Mouse (Mus musculus) forebrain, embryonic 16.5 days (tissue): ENCODE measurements around the gene Lipn. TPM values are rescaled to one million over a fixed set of nuclear protein-coding genes. Genes with fewer than 3 reads are reported as not detected.

ENCODE experiments used
- ATAC-seq: fragments of 200-750 bp; cut with Nextera tagmentation; 2 replicates; pipeline ENCODE4 v1.8.0; 2017; ENCODE audit warnings: mild to moderate bottlenecking, moderate library complexity
- H3K27ac ChIP-seq: fragments of 300-500 bp; sonication (generic); 2 replicates; pipeline ENCODE4 v1.5.1; 2014; ENCODE audit warnings: low read length, control low read depth
- H3K27me3 ChIP-seq: fragments of 300-500 bp; sonication (generic); replicated peaks from 2 replicates; pipeline ENCODE4 v1.6.1; 2014; ENCODE audit warnings: low read length; ENCODE audit not compliant: control insufficient read depth, insufficient read depth
- H3K36me3 ChIP-seq: fragments of 300-500 bp; sonication (generic); 2 replicates; pipeline ENCODE4 v1.6.1; 2014; ENCODE audit not compliant: control insufficient read depth, insufficient read depth
- H3K4me1 ChIP-seq: fragments of 300-500 bp; sonication (generic); replicated peaks from 2 replicates; pipeline ENCODE4 v1.6.1; 2014; ENCODE audit warnings: low read length; ENCODE audit not compliant: control insufficient read depth, insufficient read depth
- H3K4me2 ChIP-seq: fragments of 300-500 bp; sonication (generic); 2 replicates; pipeline ENCODE4 v1.6.1; 2014; ENCODE audit warnings: mild to moderate bottlenecking, low read length, control low read depth
- H3K4me3 ChIP-seq: fragments of 300-500 bp; sonication (generic); replicated peaks from 2 replicates; pipeline ENCODE4 v1.5.1; 2014; ENCODE audit warnings: mild to moderate bottlenecking, low read length, control low read depth
- H3K9ac ChIP-seq: fragments of 300-500 bp; sonication (generic); replicated peaks from 2 replicates; pipeline ENCODE4 v1.6.1; 2014; ENCODE audit warnings: low read depth, low read length, control low read depth
- H3K9me3 ChIP-seq: fragments of 300-500 bp; sonication (generic); 2 replicates; pipeline ENCODE4 v1.6.1; 2016; ENCODE audit warnings: low read length; ENCODE audit not compliant: control insufficient read depth
- WGBS: fragments of 180-500 bp; shearing (Covaris S2); extraction: QIAGEN DNeasy Blood & Tissue Kit; methylation state at CpG from one replicate; pipeline ENCODE4 v1.1.7; 2014; 5-methylcytosine and 5-hydroxymethylcytosine counted together
- polyA plus RNA-seq: library from polyadenylated mRNA; unstranded; fragments of >200 nt; fragmentation: Nextera tagmentation; extraction: Ambion mirVana; gene quantifications from 2 replicates; pipeline ENCODE4 v1.2.1, GENCODE M21; 2015

The Lipn gene
- not detected in 2 replicates for polyA plus RNA-seq

- Histone ChIP-seq H3K27ac (no peak within 1 kb of the TSS), H3K9me3 (no peaks in the 10 kb centered on the region), H3K9ac (no peak within 1 kb of the TSS), H3K4me3 (no peak within 1 kb of the TSS), H3K27me3 (no peaks in the 10 kb centered on the region), H3K4me2 (no peak within 1 kb of the TSS), H3K4me1 (no peaks in the 10 kb centered on the region), H3K36me3 (no peaks in the 10 kb centered on the region)
- no peak for ATAC-seq
- 92% methylated on average over 9 of the region's 9 CpGs for WGBS
Measured at GRCm38 (mm10) chr19:34066779-34067472, at the start of gene Lipn. Gene Lipn (plus strand): TSS chr19:34067358.

GRCm38 (mm10) chr19:34021440-34022172 is 45.6 kb upstream of the Lipn start:
- ATAC-seq = no peak
- H3K27me3 ChIP-seq = no peaks in the 10 kb centered on the region
- H3K4me3 ChIP-seq = no peak overlapping the region
- H3K9ac ChIP-seq = no peak overlapping the region
- 88% methylated on average over 11 of the region's 11 CpGs for WGBS
- no peaks in the 10 kb centered on the region for H3K4me1 ChIP-seq
- no peak overlapping the region for H3K27ac ChIP-seq
- H3K9me3 ChIP-seq = no peaks in the 10 kb centered on the region
- no peaks in the 10 kb centered on the region for H3K36me3 ChIP-seq
- H3K4me2 ChIP-seq = no peak overlapping the region

- Histone ChIP-seq H3K27me3 (no peaks in the 10 kb centered on the region), H3K4me1 (no peaks in the 10 kb centered on the region), H3K9me3 (no peaks in the 10 kb centered on the region), H3K9ac (no peak overlapping the region), H3K27ac (no peak overlapping the region), H3K36me3 (no peaks in the 10 kb centered on the region), H3K4me2 (no peak overlapping the region), H3K4me3 (no peak overlapping the region)
- ATAC-seq = no peak
- WGBS = 41% methylated on average over 3 of the region's 3 CpGs
Measured at GRCm38 (mm10) chr19:34022759-34023158, 44.4 kb upstream of the Lipn start.

GRCm38 (mm10) chr19:34039731-34040130 is 27.4 kb upstream of the Lipn start:
- Histone ChIP-seq H3K9ac (no peak overlapping the region), H3K27me3 (no peaks in the 10 kb centered on the region), H3K9me3 (no peaks in the 10 kb centered on the region), H3K27ac (no peak overlapping the region), H3K4me3 (no peak overlapping the region), H3K4me1 (no peaks in the 10 kb centered on the region), H3K36me3 (no peaks in the 10 kb centered on the region), H3K4me2 (no peak overlapping the region)
- 90% methylated on average over 1 of the region's 1 CpGs for WGBS
- ATAC-seq = no peak

GRCm38 (mm10) chr19:34043008-34043407 is 24.1 kb upstream of the Lipn start:
- no peak for ATAC-seq
- 55% methylated on average over 6 of the region's 6 CpGs for WGBS

GRCm38 (mm10) chr19:34049371-34050039 is 17.7 kb upstream of the Lipn start:
- no peak overlapping the region for H3K4me3 ChIP-seq
- H3K27ac ChIP-seq = no peak overlapping the region
- no peak overlapping the region for H3K9ac ChIP-seq
- no peaks in the 10 kb centered on the region for H3K4me1 ChIP-seq
- H3K27me3 ChIP-seq = no peaks in the 10 kb centered on the region
- WGBS = 88% methylated on average over 3 of the region's 3 CpGs
- H3K36me3 ChIP-seq = no peaks in the 10 kb centered on the region
- no peaks in the 10 kb centered on the region for H3K9me3 ChIP-seq
- no peak for ATAC-seq
- H3K4me2 ChIP-seq = no peak overlapping the region

More at GRCm38 (mm10) chr19:34043008-34043407, 24.1 kb upstream of the Lipn start:
- Histone ChIP-seq H3K9me3 (no peaks in the 10 kb centered on the region), H3K9ac (no peak overlapping the region), H3K4me2 (no peak overlapping the region), H3K36me3 (no peaks in the 10 kb centered on the region), H3K4me3 (no peak overlapping the region), H3K4me1 (no peaks in the 10 kb centered on the region), H3K27me3 (no peaks in the 10 kb centered on the region), H3K27ac (no peak overlapping the region)

- H3K36me3 ChIP-seq = no peaks in the 10 kb centered on the region
- H3K27me3 ChIP-seq = no peaks in the 10 kb centered on the region
- H3K4me2 ChIP-seq = no peak overlapping the region
- H3K9me3 ChIP-seq = no peaks in the 10 kb centered on the region
- H3K4me3 ChIP-seq = no peak overlapping the region
- ATAC-seq = peak; percentile 58; the same call in 1 of the 2 replicates
- H3K4me1 ChIP-seq = no peaks in the 10 kb centered on the region
- no peak overlapping the region for H3K9ac ChIP-seq
- WGBS = 75% methylated on average over 3 of the region's 3 CpGs
- no peak overlapping the region for H3K27ac ChIP-seq
Measured at GRCm38 (mm10) chr19:34051502-34051901, 15.7 kb upstream of the Lipn start.

- H3K27me3 ChIP-seq = no peaks in the 10 kb centered on the region
- no peak overlapping the region for H3K4me2 ChIP-seq
- no peaks in the 10 kb centered on the region for H3K36me3 ChIP-seq
- no peaks in the 10 kb centered on the region for H3K4me1 ChIP-seq
- no peak overlapping the region for H3K27ac ChIP-seq
- H3K9me3 ChIP-seq = no peaks in the 10 kb centered on the region
- no peak overlapping the region for H3K9ac ChIP-seq
- ATAC-seq = no peak
- no peak overlapping the region for H3K4me3 ChIP-seq
- 76% methylated on average over 1 of the region's 1 CpGs for WGBS
Measured at GRCm38 (mm10) chr19:34063547-34063946, 3.6 kb upstream of the Lipn start.

GRCm38 (mm10) chr19:34064059-34064458 is 3.1 kb upstream of the Lipn start:
- Histone ChIP-seq H3K36me3 (no peaks in the 10 kb centered on the region), H3K9me3 (no peaks in the 10 kb centered on the region), H3K4me2 (no peak overlapping the region), H3K4me1 (no peaks in the 10 kb centered on the region), H3K27me3 (no peaks in the 10 kb centered on the region), H3K4me3 (no peak overlapping the region), H3K9ac (no peak overlapping the region), H3K27ac (no peak overlapping the region)
- no peak for ATAC-seq
- 84% methylated on average over 4 of the region's 4 CpGs for WGBS
